Mouse (Mus musculus): ENCODE measurements around the gene Ppp4c.
A peak's percentile ranks its signal among the peaks of the same experiment; 100 is the strongest.

The Ppp4c gene

GRCm38 (mm10) chr7:126802134-126802889 lies 10.0 kb upstream of the Ppp4c start:
- no peak for DNase-seq (ENCODE audit: low spot score in 2 of 2)

- no peak for DNase-seq (ENCODE audit: low spot score in 2 of 2)
Observed at GRCm38 (mm10) chr7:126801057-126801422, 8.7 kb upstream of the Ppp4c start.

GRCm38 (mm10) chr7:126800269-126801056 lies 8.2 kb upstream of the Ppp4c start:
- DNase-seq (ENCODE audit: low spot score in 2 of 2) = peak in 1 of 2 experiments; percentile 44

GRCm38 (mm10) chr7:126799468-126800268 lies 7.4 kb upstream of the Ppp4c start:
- DNase-seq (ENCODE audit: low spot score in 2 of 2) = peak in 1 of 2 experiments; percentile 95

- peak; percentile 98 for DNase-seq (ENCODE audit: low spot score in 2 of 2)
Observed at GRCm38 (mm10) chr7:126799050-126799467, 6.8 kb upstream of the Ppp4c start.

- peak in 1 of 2 experiments; percentile 52 for DNase-seq (ENCODE audit: low spot score in 2 of 2)
Observed at GRCm38 (mm10) chr7:126798127-126799049, 6.1 kb upstream of the Ppp4c start.

GRCm38 (mm10) chr7:126797411-126798126 lies 5.3 kb upstream of the Ppp4c start, which contains the start of gene Fam57b:
TSS of gene Fam57b (plus strand) at chr7:126797668.
- peak in 1 of 2 experiments; percentile 62 for DNase-seq (ENCODE audit: low spot score in 2 of 2)

GRCm38 (mm10) chr7:126796350-126796932 lies 4.1 kb upstream of the Ppp4c start:
- DNase-seq (ENCODE audit: low spot score in 2 of 2) = peak in 1 of 2 experiments; percentile 63

- peak in 1 of 2 experiments; percentile 44 for DNase-seq (ENCODE audit: low spot score in 2 of 2)
Observed at GRCm38 (mm10) chr7:126795387-126796317, 3.4 kb upstream of the Ppp4c start.

GRCm38 (mm10) chr7:126794271-126794605 lies 1.9 kb upstream of the Ppp4c start:
- DNase-seq (ENCODE audit: low spot score in 2 of 2) = no peak

GRCm38 (mm10) chr7:126793456-126794270 lies 1.4 kb upstream of the Ppp4c start:
- DNase-seq (ENCODE audit: low spot score in 2 of 2) = no peak

- DNase-seq (ENCODE audit: low spot score in 2 of 2) = peak in 1 of 2 experiments; percentile 23
Observed at GRCm38 (mm10) chr7:126792721-126793443, 586 bp upstream of the Ppp4c start.

GRCm38 (mm10) chr7:126789141-126789540 lies 3.2 kb downstream of the Ppp4c start:
- no peak for DNase-seq (ENCODE audit: low spot score in 2 of 2)

- no peak for DNase-seq (ENCODE audit: low spot score in 2 of 2)
Observed at GRCm38 (mm10) chr7:126786142-126786541, 6.2 kb downstream of the Ppp4c start.

- no peak for DNase-seq (ENCODE audit: low spot score in 2 of 2)
Observed at GRCm38 (mm10) chr7:126785056-126785455, 7.2 kb downstream of the Ppp4c start.

- DNase-seq (ENCODE audit: low spot score in 2 of 2) = no peak
Observed at GRCm38 (mm10) chr7:126784469-126784868, 7.8 kb downstream of the Ppp4c start.

- no peak for DNase-seq (ENCODE audit: low spot score in 2 of 2)
Observed at GRCm38 (mm10) chr7:126782693-126783092, 9.6 kb downstream of the Ppp4c start.
